Mouse (Mus musculus): ENCODE results near the gene Plb1. TPM values are rescaled to one million over a fixed set of nuclear protein-coding genes. Genes with fewer than 3 reads are reported as not detected.

The Plb1 gene
- total and polyA plus RNA-seq, 2 experiments from 2014 or later = 0.38 to 0.50 TPM

DNA sequence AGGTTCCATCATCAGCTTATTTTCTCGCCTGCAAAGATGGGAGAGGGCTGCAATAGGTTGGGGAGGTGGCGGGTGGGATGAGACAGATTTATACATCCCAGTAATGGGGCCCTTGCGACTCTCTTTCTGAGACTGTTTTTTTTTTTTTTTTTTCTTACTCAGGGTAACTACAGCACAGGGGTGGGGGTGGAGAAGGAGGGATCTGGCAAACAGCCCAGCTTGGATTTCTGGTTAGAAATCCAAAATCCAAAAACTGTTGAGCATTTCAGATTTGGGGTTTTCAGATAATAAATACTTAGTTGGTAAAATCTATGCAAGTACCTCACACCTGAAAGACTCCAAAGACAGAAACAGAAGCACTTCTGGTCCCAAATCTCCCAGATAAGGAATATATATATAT is 47.6 kb downstream of the Plb1 start:
- Histone ChIP-seq H3K4me3 (ENCODE audit: low read depth, low read length) (no peak overlapping the region), H3K9ac (no peak overlapping the region), H3K27me3 (ENCODE audit: insufficient read depth, low read length) (no peaks in the 10 kb centered on the region), H3K36me3 (ENCODE audit: insufficient read depth) (no peaks in the 10 kb centered on the region), H3K4me1 (ENCODE audit: insufficient read depth) (no peaks in the 10 kb centered on the region), H3K4me2 (ENCODE audit: low read depth) (no peak overlapping the region), H3K9me3 (ENCODE audit: low read length) (no peaks in the 10 kb centered on the region), H3K27ac (ENCODE audit: low read depth, low read length) (no peak overlapping the region)
- DNase-seq = no peak
- no peak for TF ChIP-seq CTCF (IDR thresholded peaks at IDR 0.05; ENCODE audit: low read depth)
- 53% methylated on average over 3 of the region's 3 CpGs for WGBS
- ATAC-seq = no peak

- H3K36me3 ChIP-seq (ENCODE audit: insufficient read depth) = no peaks in the 10 kb centered on the region
- no peaks in the 10 kb centered on the region for H3K27me3 ChIP-seq (ENCODE audit: insufficient read depth, low read length)
- no peaks in the 10 kb centered on the region for H3K4me1 ChIP-seq (ENCODE audit: insufficient read depth)
- DNase-seq (no peak), ATAC-seq (no peak)
- 56% methylated on average over 4 of the region's 4 CpGs for WGBS
- no peak overlapping the region for H3K9ac ChIP-seq
- H3K9me3 ChIP-seq (ENCODE audit: low read length) = no peaks in the 10 kb centered on the region
- no peak for TF ChIP-seq CTCF (IDR thresholded peaks at IDR 0.05; ENCODE audit: low read depth)
- H3K4me2 ChIP-seq (ENCODE audit: low read depth) = no peak overlapping the region
- H3K27ac ChIP-seq (ENCODE audit: low read depth, low read length) = no peak overlapping the region
- H3K4me3 ChIP-seq (ENCODE audit: low read depth, low read length) = no peak overlapping the region
These were observed 49.8 kb downstream of the Plb1 start for GRCm38 (mm10) chr5:32282345-32282744.

- Histone ChIP-seq H3K36me3 (ENCODE audit: insufficient read depth) (no peaks in the 10 kb centered on the region), H3K9me3 (ENCODE audit: low read length) (no peaks in the 10 kb centered on the region), H3K27ac (ENCODE audit: low read depth, low read length) (no peak overlapping the region), H3K4me3 (ENCODE audit: low read depth, low read length) (no peak overlapping the region), H3K9ac (no peak overlapping the region), H3K4me2 (ENCODE audit: low read depth) (no peak overlapping the region), H3K27me3 (ENCODE audit: insufficient read depth, low read length) (no peaks in the 10 kb centered on the region), H3K4me1 (ENCODE audit: insufficient read depth) (no peaks in the 10 kb centered on the region)
- no peak for TF ChIP-seq CTCF (IDR thresholded peaks at IDR 0.05; ENCODE audit: low read depth)
- DNase-seq = no peak
- ATAC-seq = no peak
- WGBS = 93% methylated on average over 2 of the region's 2 CpGs
These were observed 50.9 kb downstream of the Plb1 start for GRCm38 (mm10) chr5:32283457-32283856.

DNA sequence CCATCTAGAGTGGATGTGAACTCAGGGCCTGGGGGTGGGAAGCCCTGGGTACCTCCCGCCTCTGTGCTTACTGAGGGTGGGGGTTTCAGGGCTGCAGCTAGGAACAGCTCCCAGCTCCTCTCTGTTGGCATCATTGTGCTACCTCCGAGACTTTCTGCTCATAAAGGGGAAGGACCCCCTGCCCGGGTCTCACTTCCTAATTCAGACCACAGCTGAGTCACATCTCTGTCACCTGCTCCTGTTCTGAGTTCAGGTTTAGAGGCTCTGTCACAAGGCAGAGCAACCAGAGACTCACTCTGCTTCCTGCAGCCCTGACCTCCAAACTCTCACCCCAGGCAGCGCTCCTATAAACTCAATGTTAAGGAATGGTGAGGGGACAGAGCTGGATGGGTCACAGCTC is 53.8 kb downstream of the Plb1 start:
- WGBS = 88% methylated on average over 4 of the region's 4 CpGs
- no peak for TF ChIP-seq CTCF (IDR thresholded peaks at IDR 0.05; ENCODE audit: low read depth)
- Histone ChIP-seq H3K4me1 (ENCODE audit: insufficient read depth) (no peaks in the 10 kb centered on the region), H3K9ac (no peak overlapping the region), H3K27ac (ENCODE audit: low read depth, low read length) (no peak overlapping the region), H3K36me3 (ENCODE audit: insufficient read depth) (no peaks in the 10 kb centered on the region), H3K4me3 (ENCODE audit: low read depth, low read length) (no peak overlapping the region), H3K27me3 (ENCODE audit: insufficient read depth, low read length) (no peaks in the 10 kb centered on the region), H3K4me2 (ENCODE audit: low read depth) (no peak overlapping the region), H3K9me3 (ENCODE audit: low read length) (no peaks in the 10 kb centered on the region)
- DNase-seq = no peak
- no peak for ATAC-seq

- no peaks in the 10 kb centered on the region for H3K36me3 ChIP-seq (ENCODE audit: insufficient read depth)
- ATAC-seq (no peak; the same call in 1 of the 2 replicates), DNase-seq (no peak)
- no peak overlapping the region for H3K9ac ChIP-seq
- H3K27me3 ChIP-seq (ENCODE audit: insufficient read depth, low read length) = no peaks in the 10 kb centered on the region
- no peak overlapping the region for H3K4me3 ChIP-seq (ENCODE audit: low read depth, low read length)
- no peak overlapping the region for H3K27ac ChIP-seq (ENCODE audit: low read depth, low read length)
- H3K9me3 ChIP-seq (ENCODE audit: low read length) = no peaks in the 10 kb centered on the region
- TF ChIP-seq CTCF (IDR thresholded peaks at IDR 0.05; ENCODE audit: low read depth) = no peak
- H3K4me1 ChIP-seq (ENCODE audit: insufficient read depth) = no peaks in the 10 kb centered on the region
- H3K4me2 ChIP-seq (ENCODE audit: low read depth) = no peak overlapping the region
These were observed 55.5 kb downstream of the Plb1 start for GRCm38 (mm10) chr5:32288021-32288420.

DNA sequence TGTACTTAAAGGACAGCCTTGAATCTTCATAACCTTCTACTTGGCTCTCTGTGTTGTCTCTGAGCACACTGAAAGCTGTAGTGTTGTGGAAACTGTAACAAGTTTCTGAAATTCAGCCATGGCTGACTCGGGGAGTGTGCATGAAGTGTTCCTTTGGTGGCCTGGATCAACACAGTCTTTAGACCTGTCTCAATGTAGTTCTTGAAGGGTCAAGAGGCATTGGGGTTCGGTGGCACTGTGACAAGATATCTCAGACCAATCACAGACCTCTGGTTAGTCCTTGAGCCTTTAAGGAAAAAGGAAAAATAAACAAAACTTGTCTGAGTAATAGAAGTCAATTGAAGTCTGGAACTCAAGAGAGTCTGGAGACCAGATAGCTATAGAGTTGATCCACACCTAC is 58.8 kb downstream of the Plb1 start:
- no peak overlapping the region for H3K9ac ChIP-seq

DNA sequence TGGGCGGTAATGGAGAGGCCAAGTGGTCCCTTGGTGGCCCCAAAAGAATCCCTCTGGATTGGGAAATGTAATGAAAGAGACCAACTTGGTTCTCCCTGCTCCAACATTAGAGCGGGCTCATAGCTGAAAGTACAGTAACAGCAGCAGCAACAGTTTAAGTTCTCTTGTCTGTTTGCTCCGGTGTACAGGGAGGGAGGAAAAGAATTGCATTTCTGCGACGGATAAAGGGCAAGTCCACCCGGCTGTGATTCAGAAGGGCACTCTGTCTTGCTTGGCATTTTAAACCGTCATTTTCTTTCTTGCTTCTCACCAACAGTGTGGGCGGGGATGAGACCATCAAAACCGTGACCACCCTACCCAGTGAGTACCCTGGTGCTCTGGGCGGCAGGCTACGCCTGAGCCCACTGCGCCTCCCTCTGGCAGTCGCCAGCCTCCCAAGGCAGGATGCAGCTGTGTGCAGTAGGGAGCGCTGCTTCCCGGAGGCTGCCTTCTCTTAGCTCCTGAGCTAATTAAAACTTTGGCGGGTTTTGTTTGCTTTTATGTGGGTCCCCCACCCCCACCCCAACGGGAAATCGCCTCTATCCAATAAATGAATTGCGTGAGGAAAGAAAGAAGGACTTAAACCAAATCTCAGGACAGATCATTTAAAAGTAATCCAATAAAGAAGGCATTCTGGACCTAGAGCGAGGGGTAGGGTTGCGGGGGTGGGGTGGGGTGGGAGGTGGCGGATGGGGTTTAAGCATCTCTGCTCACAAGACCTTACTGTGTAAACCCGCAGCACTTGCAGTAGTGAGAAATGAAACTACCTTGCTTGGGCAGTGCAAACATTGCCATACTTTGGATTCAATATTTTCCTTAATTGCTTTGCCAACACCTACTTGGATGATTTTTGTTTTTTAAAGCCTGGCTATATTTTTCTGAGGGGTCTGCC is 70.7 kb downstream of the Plb1 start:
- Histone ChIP-seq H3K9ac (peak overlapping the region; percentile 25; the same call in 1 of the 2 replicates), H3K9me3 (ENCODE audit: low read length) (no peaks in the 10 kb centered on the region), H3K4me1 (ENCODE audit: insufficient read depth) (0 out of 2 replicates have a peak, but pooled peaks cover 4% of the 10 kb centered on the region), H3K27ac (ENCODE audit: low read depth, low read length) (no peak overlapping the region), H3K27me3 (ENCODE audit: insufficient read depth, low read length) (no peaks in the 10 kb centered on the region), H3K36me3 (ENCODE audit: insufficient read depth) (no peaks in the 10 kb centered on the region), H3K4me2 (ENCODE audit: low read depth) (peak overlapping the region; percentile 44), H3K4me3 (ENCODE audit: low read depth, low read length) (peak overlapping the region; percentile 17)
- peak; percentile 81 for DNase-seq
- TF ChIP-seq CTCF (IDR thresholded peaks at IDR 0.05; ENCODE audit: low read depth) = peak; percentile 90
- 7% methylated on average over 23 of the region's 23 CpGs for WGBS
- ATAC-seq = peak; percentile 98

More for the DNA sequence above, 58.8 kb downstream of the Plb1 start:
- Histone ChIP-seq H3K9me3 (ENCODE audit: low read length) (no peaks in the 10 kb centered on the region), H3K27ac (ENCODE audit: low read depth, low read length) (no peak overlapping the region), H3K27me3 (ENCODE audit: insufficient read depth, low read length) (no peaks in the 10 kb centered on the region), H3K4me3 (ENCODE audit: low read depth, low read length) (no peak overlapping the region), H3K4me1 (ENCODE audit: insufficient read depth) (no peaks in the 10 kb centered on the region), H3K36me3 (ENCODE audit: insufficient read depth) (no peaks in the 10 kb centered on the region), H3K4me2 (ENCODE audit: low read depth) (no peak overlapping the region)
- ATAC-seq (no peak), DNase-seq (no peak)
- no peak for TF ChIP-seq CTCF (IDR thresholded peaks at IDR 0.05; ENCODE audit: low read depth)
- WGBS = 86% methylated on average over 2 of the region's 2 CpGs
